In the genomic region with DNA sequence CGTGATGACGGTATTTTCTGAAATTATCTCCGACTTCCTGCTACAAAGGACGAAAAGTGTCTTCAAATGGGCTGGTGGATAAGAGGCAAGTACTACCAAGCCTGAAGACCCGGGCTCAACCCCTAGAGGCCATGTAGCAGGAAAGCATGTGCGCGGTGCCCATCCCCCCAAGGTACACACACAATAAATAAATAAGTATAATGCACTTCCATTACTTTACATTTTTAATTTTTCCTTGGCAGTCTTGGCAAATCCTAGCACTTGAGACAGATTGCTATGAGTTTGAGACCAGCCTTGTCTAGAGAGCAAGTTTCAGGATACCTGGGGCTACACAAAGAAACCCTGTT, we compare ENCODE assay signal across 9 mouse cellular contexts. TPM values are rescaled to one million over a fixed set of nuclear protein-coding genes. Genes with fewer than 3 reads are reported as not detected.
DNase-seq lines count a peak whose midpoint lies in the region; ATAC-seq lines count a peak whose summit lies in the region.
"Had no signal": no experiment of that assay in that cellular context is flagged by ENCODE, and none has a peak within 500 bp of the region (broad histone marks: within the 10 kb centered on the region; RNA-seq: fewer than 3 reads in every experiment).

No protein-coding gene starts in this region.

- H3K36me3 ChIP-seq in lung, embryonic 16.5 days (ENCODE audit: control insufficient read depth, insufficient read depth, low read length) = no peaks in the 10 kb centered on the region
- H3K36me3 ChIP-seq in embryonic facial prominence, embryonic 13.5 days = no peaks in the 10 kb centered on the region
- H3K36me3 ChIP-seq in limb, embryonic 11.5 days (ENCODE audit: control insufficient read depth, insufficient read depth, low read length) = no peaks in the 10 kb centered on the region
- no peaks in the 10 kb centered on the region for H3K36me3 ChIP-seq in stomach, embryonic 14.5 days (ENCODE audit: control insufficient read depth, insufficient read depth, low read length)

- peaks cover 14% of the 10 kb centered on the region; the same call in 1 of the 2 replicates for H3K4me1 ChIP-seq in lung, embryonic 16.5 days (replicated peaks; ENCODE audit: control insufficient read depth, insufficient read depth, low read length)
- H3K4me1 ChIP-seq in embryonic facial prominence, embryonic 13.5 days = peaks cover 21% of the 10 kb centered on the region
- peaks cover 8% of the 10 kb centered on the region for H3K4me1 ChIP-seq in limb, embryonic 11.5 days (ENCODE audit: control insufficient read depth, insufficient read depth, low read length)
- 0 out of 2 replicates have a peak, but pooled peaks cover 4% of the 10 kb centered on the region for H3K4me1 ChIP-seq in stomach, embryonic 14.5 days (ENCODE audit: control insufficient read depth, insufficient read depth, low read length)

- DNase-seq in lung, postnatal 36 days = no peak
- peak; percentile 36 for DNase-seq in limb, embryonic 11.5 days (ENCODE audit: low spot score)
- no peak for DNase-seq in adipocyte (ENCODE audit: low spot score)
- DNase-seq in cerebellum, postnatal 10 days = no peak
- no peak for DNase-seq in urinary bladder, postnatal 25 days (ENCODE audit: low spot score)
- DNase-seq: kidney, postnatal 14 days had no signal

- 42% methylated on average over 7 of the region's 7 CpGs for WGBS in lung, embryonic 16.5 days
- 29% methylated on average over 7 of the region's 7 CpGs for WGBS in embryonic facial prominence, embryonic 13.5 days
- WGBS in limb, embryonic 11.5 days = 58% methylated on average over 7 of the region's 7 CpGs
- whole genome bisulfite sequencing in stomach, embryonic 14.5 days = 56% methylated on average over 7 of the region's 7 CpGs

- H3K9ac ChIP-seq in lung, embryonic 16.5 days (ENCODE audit: low read length) = peak overlapping the region; percentile 0; the same call in 1 of the 2 replicates
- no peak overlapping the region for H3K9ac ChIP-seq in embryonic facial prominence, embryonic 13.5 days
- H3K9ac ChIP-seq in limb, embryonic 11.5 days (ENCODE audit: low read length) = no peak overlapping the region
- no peak overlapping the region for H3K9ac ChIP-seq in stomach, embryonic 14.5 days (replicated peaks; ENCODE audit: low read depth, low read length)

- peak overlapping the region; percentile 55 for H3K4me2 ChIP-seq in lung, embryonic 16.5 days (ENCODE audit: low read depth, low read length)
- peak overlapping the region; percentile 59 for H3K4me2 ChIP-seq in embryonic facial prominence, embryonic 13.5 days
- 0 out of 2 replicates have a peak overlapping the region, but pooled peaks have one; percentile 26 for H3K4me2 ChIP-seq in limb, embryonic 11.5 days (ENCODE audit: low read depth, severe bottlenecking)
- H3K4me2 ChIP-seq in stomach, embryonic 14.5 days (replicated peaks; ENCODE audit: low read depth, low read length) = peak overlapping the region; percentile 33

- no peaks in the 10 kb centered on the region for H3K9me3 ChIP-seq in lung, embryonic 16.5 days (ENCODE audit: control insufficient read depth, low read length)
- no peaks in the 10 kb centered on the region for H3K9me3 ChIP-seq in embryonic facial prominence, embryonic 13.5 days
- no peaks in the 10 kb centered on the region for H3K9me3 ChIP-seq in limb, embryonic 11.5 days (ENCODE audit: control insufficient read depth, low read length)
- no peaks in the 10 kb centered on the region for H3K9me3 ChIP-seq in stomach, embryonic 14.5 days (ENCODE audit: control insufficient read depth, low read depth, low read length)

- no peak overlapping the region for H3K27ac ChIP-seq in lung, embryonic 16.5 days (ENCODE audit: low read length)
- H3K27ac ChIP-seq in embryonic facial prominence, embryonic 13.5 days = no peak overlapping the region
- no peak overlapping the region for H3K27ac ChIP-seq in limb, embryonic 11.5 days (replicated peaks; ENCODE audit: low read depth, low read length)
- H3K27ac ChIP-seq in stomach, embryonic 14.5 days (ENCODE audit: low read length) = no peak overlapping the region

- ATAC-seq in lung, embryonic 16.5 days (ENCODE audit: low read depth) = no peak
- ATAC-seq in embryonic facial prominence, embryonic 13.5 days (ENCODE audit: insufficient number of reproducible peaks, insufficient read depth, low FRiP score, low TSS enrichment, low read depth) = no peak
- no peak for ATAC-seq in limb, embryonic 11.5 days (ENCODE audit: insufficient number of reproducible peaks, low FRiP score, low TSS enrichment, low read depth)
- peak; percentile 30; the same call in 1 of the 2 replicates for ATAC-seq in stomach, embryonic 14.5 days (ENCODE audit: insufficient number of reproducible peaks, insufficient read depth, low FRiP score, low read depth)

- no peaks in the 10 kb centered on the region for H3K27me3 ChIP-seq in lung, embryonic 16.5 days (ENCODE audit: control insufficient read depth, insufficient read depth, low read depth, low read length)
- H3K27me3 ChIP-seq in embryonic facial prominence, embryonic 13.5 days = no peaks in the 10 kb centered on the region
- H3K27me3 ChIP-seq in limb, embryonic 11.5 days (ENCODE audit: control insufficient read depth, insufficient read depth, low read length) = no peaks in the 10 kb centered on the region
- H3K27me3 ChIP-seq in stomach, embryonic 14.5 days (ENCODE audit: control insufficient read depth, insufficient read depth, low read length) = no peaks in the 10 kb centered on the region

- peak overlapping the region; percentile 28 for H3K4me3 ChIP-seq in lung, embryonic 16.5 days (ENCODE audit: low read length)
- H3K4me3 ChIP-seq in embryonic facial prominence, embryonic 13.5 days = peak overlapping the region; percentile 26
- no peak overlapping the region for H3K4me3 ChIP-seq in limb, embryonic 11.5 days (ENCODE audit: low read depth, low read length)
- H3K4me3 ChIP-seq in stomach, embryonic 14.5 days (ENCODE audit: low read depth, low read length) = no peak overlapping the region

RNA-seq across cellular contexts. Expression of gene Tgif1, which starts 20.4 kb away (rescaled TPM):
- 63.1 and 69.4 TPM in 2 replicates for polyA plus RNA-seq in lung, embryonic 16.5 days (2015; fragmentation: Nextera tagmentation; extraction: Ambion mirVana)
- polyA plus RNA-seq in embryonic facial prominence, embryonic 13.5 days (2015; fragmentation: Nextera tagmentation; extraction: Ambion mirVana) = 95.5 TPM in 2 replicates
- polyA plus RNA-seq in limb, embryonic 11.5 days (2014; fragmentation: Nextera tagmentation; extraction: Ambion mirVana) = 102 and 106 TPM in 2 replicates
- 65.0 and 66.5 TPM in 2 replicates for polyA plus RNA-seq in stomach, embryonic 14.5 days (2014; fragmentation: Nextera tagmentation; extraction: Ambion mirVana)

Comparison
In these comparisons a context has a peak if more than half of its experiments do, and no peak if none do; other contexts are left out.
1. H3K4me3 ChIP-seq: peak in lung, embryonic 16.5 days (single experiment) and embryonic facial prominence, embryonic 13.5 days (single experiment); none in limb, embryonic 11.5 days (single experiment) and stomach, embryonic 14.5 days (single experiment).
2. Peak in every context shown above with its lines, with median percentiles within 50 percentile points of each other: H3K4me2 ChIP-seq.